In the genomic region with DNA sequence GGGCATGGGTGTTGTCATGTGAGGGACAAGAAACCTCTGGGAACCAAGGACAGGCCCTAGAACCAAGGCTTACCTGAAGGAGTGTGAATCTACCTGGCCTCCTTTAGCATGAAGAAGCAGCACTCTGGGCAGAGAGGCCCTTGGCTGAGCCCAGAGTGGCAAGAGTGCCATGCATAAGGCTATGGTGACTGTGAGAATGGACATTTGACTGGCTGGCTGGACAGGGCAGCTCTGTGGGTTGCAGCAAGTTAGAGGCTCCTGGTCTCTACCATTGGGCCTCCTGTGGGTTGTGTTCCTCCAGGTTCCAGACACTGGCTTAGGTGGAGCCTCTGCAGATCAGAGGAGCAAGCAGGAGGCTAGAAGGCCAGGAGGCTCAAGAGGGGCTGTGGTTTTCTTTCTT, we compare ENCODE assay signal across 11 mouse cellular contexts.
DNase-seq lines count a peak whose midpoint lies in the region; ATAC-seq and TF ChIP-seq lines count a peak whose summit lies in the region.
"Had no signal": no experiment of that assay in that cellular context is flagged by ENCODE, and none has a peak within 500 bp of the region (broad histone marks: within the 10 kb centered on the region; RNA-seq: fewer than 3 reads in every experiment).

No protein-coding gene starts in this region.

- H3K9ac ChIP-seq in heart, embryonic 13.5 days: 0 out of 2 replicates have a peak overlapping the region, but pooled peaks have one; percentile 78
- H3K9ac ChIP-seq in embryonic facial prominence, embryonic 11.5 days (replicated peaks; ENCODE audit: low read length): peak overlapping the region; percentile 73; the same call in 1 of the 2 replicates
- H3K9ac ChIP-seq in forebrain, postnatal 0 days: no peak overlapping the region
- H3K9ac ChIP-seq in limb, embryonic 13.5 days: no peak overlapping the region; the same call in 1 of the 2 replicates

- no peak for ATAC-seq in heart, embryonic 13.5 days (ENCODE audit: extremely low read depth, insufficient number of reproducible peaks, low FRiP score, low TSS enrichment)
- no peak for ATAC-seq in embryonic facial prominence, embryonic 11.5 days (replicated peaks; ENCODE audit: insufficient number of reproducible peaks, low FRiP score, low TSS enrichment, low read depth)
- ATAC-seq in forebrain, postnatal 0 days: no peak
- ATAC-seq in limb, embryonic 13.5 days (ENCODE audit: low FRiP score, low read depth): no peak
- ATAC-seq in megakaryocyte-erythroid progenitor cell, adult 5-6 weeks (replicated peaks; ENCODE audit: low FRiP score, low TSS enrichment, poor library complexity, severe bottlenecking): no peak

- intact Hi-C loops in heart, postnatal 36 days (cut with DNase I): loop anchor here (5.0 kb wide), 1 partner anchor 33 kb away; no protein-coding TSS in a partner anchor

- H3K4me3 ChIP-seq in heart, embryonic 13.5 days: no peak overlapping the region
- H3K4me3 ChIP-seq in embryonic facial prominence, embryonic 11.5 days (ENCODE audit: low read depth, low read length): no peak overlapping the region
- H3K4me3 ChIP-seq in forebrain, postnatal 0 days (ENCODE audit: low read depth, low read length): no peak overlapping the region
- H3K4me3 ChIP-seq in limb, embryonic 13.5 days: no peak overlapping the region
- H3K4me3 ChIP-seq: heart, embryonic 12.5 days had no signal

- H3K27ac ChIP-seq in heart, embryonic 13.5 days (replicated peaks): no peak overlapping the region
- H3K27ac ChIP-seq in embryonic facial prominence, embryonic 11.5 days (replicated peaks; ENCODE audit: low read depth, low read length): no peak overlapping the region
- peak overlapping the region; percentile 85; the same call in 1 of the 2 replicates for H3K27ac ChIP-seq in forebrain, postnatal 0 days (ENCODE audit: low read depth, low read length)
- peak overlapping the region; percentile 98; the same call in 1 of the 2 replicates for H3K27ac ChIP-seq in limb, embryonic 13.5 days

- H3K9me3 ChIP-seq in heart, embryonic 13.5 days: no peaks in the 10 kb centered on the region
- no peaks in the 10 kb centered on the region for H3K9me3 ChIP-seq in embryonic facial prominence, embryonic 11.5 days (replicated peaks; ENCODE audit: control insufficient read depth, low read length)
- H3K9me3 ChIP-seq in forebrain, postnatal 0 days (ENCODE audit: low read length): no peaks in the 10 kb centered on the region
- no peaks in the 10 kb centered on the region for H3K9me3 ChIP-seq in limb, embryonic 13.5 days
- H3K9me3 ChIP-seq: heart, embryonic 12.5 days had no signal

- H3K4me1 ChIP-seq in heart, embryonic 13.5 days: peaks cover 62% of the 10 kb centered on the region
- H3K4me1 ChIP-seq in embryonic facial prominence, embryonic 11.5 days (ENCODE audit: control insufficient read depth, insufficient read depth, low read length): peaks cover 26% of the 10 kb centered on the region
- H3K4me1 ChIP-seq in forebrain, postnatal 0 days (ENCODE audit: insufficient read depth): peaks cover 44% of the 10 kb centered on the region
- H3K4me1 ChIP-seq in limb, embryonic 13.5 days: peaks cover 70% of the 10 kb centered on the region

- TF ChIP-seq CTCF in forebrain, postnatal 0 days (IDR thresholded peaks at IDR 0.05; ENCODE audit: low read depth): no peak

- DNase-seq in heart, postnatal 36 days: no peak
- DNase-seq in embryonic facial prominence, embryonic 11.5 days (ENCODE audit: low spot score): no peak
- no peak for DNase-seq in forebrain, postnatal 0 days
- DNase-seq in T-cell, adult 2 months (ENCODE audit: low spot score): no peak
- DNase-seq in c-Kit-positive CD71-positive TER-119-positive erythroid progenitor cells, embryonic 14.5 days (ENCODE audit: low spot score): no peak
- DNase-seq: lung, adult 2 months; thymus, postnatal 14 days had no signal

- H3K36me3 ChIP-seq in heart, embryonic 13.5 days: no peaks in the 10 kb centered on the region
- H3K36me3 ChIP-seq in embryonic facial prominence, embryonic 11.5 days (replicated peaks; ENCODE audit: control insufficient read depth, insufficient read depth, low read depth, low read length): no peaks in the 10 kb centered on the region
- H3K36me3 ChIP-seq in forebrain, postnatal 0 days (ENCODE audit: insufficient read depth): no peaks in the 10 kb centered on the region
- H3K36me3 ChIP-seq in limb, embryonic 13.5 days: no peaks in the 10 kb centered on the region
- H3K36me3 ChIP-seq: heart, embryonic 12.5 days had no signal

- H3K4me2 ChIP-seq in heart, embryonic 13.5 days: no peak overlapping the region
- no peak overlapping the region; the same call in 1 of the 2 replicates for H3K4me2 ChIP-seq in embryonic facial prominence, embryonic 11.5 days (ENCODE audit: low read depth, low read length)
- no peak overlapping the region for H3K4me2 ChIP-seq in forebrain, postnatal 0 days (ENCODE audit: low read depth)
- H3K4me2 ChIP-seq in limb, embryonic 13.5 days (replicated peaks): no peak overlapping the region

- no peaks in the 10 kb centered on the region for H3K27me3 ChIP-seq in heart, embryonic 13.5 days (replicated peaks)
- H3K27me3 ChIP-seq in embryonic facial prominence, embryonic 11.5 days (ENCODE audit: control insufficient read depth, insufficient read depth, low read length): no peaks in the 10 kb centered on the region
- H3K27me3 ChIP-seq in forebrain, postnatal 0 days (ENCODE audit: insufficient read depth, low read length): no peaks in the 10 kb centered on the region
- no peaks in the 10 kb centered on the region for H3K27me3 ChIP-seq in limb, embryonic 13.5 days
- H3K27me3 ChIP-seq: heart, embryonic 12.5 days had no signal

Comparison
In these comparisons a context has a peak if more than half of its experiments do, and no peak if none do; other contexts are left out.
1. H3K27ac ChIP-seq: peak in forebrain, postnatal 0 days (single experiment) and limb, embryonic 13.5 days (single experiment); none in heart, embryonic 13.5 days (single experiment) and embryonic facial prominence, embryonic 11.5 days (single experiment).
2. H3K9ac ChIP-seq: peak in heart, embryonic 13.5 days (single experiment) and embryonic facial prominence, embryonic 11.5 days (single experiment); none in forebrain, postnatal 0 days (single experiment) and limb, embryonic 13.5 days (single experiment).